Mouse (Mus musculus) brain, embryonic 14.5 days (tissue): ENCODE data around the gene Clptm1.

Experiments
- CTCF ChIP-seq: fragments of 200-500 bp; IDR thresholded peaks from 2 replicates; pipeline ENCODE4 v1.5.1; 2012; ENCODE audit warnings: inconsistent platforms, mild to moderate bottlenecking, moderate library complexity, borderline replicate concordance; ENCODE audit not compliant: insufficient read depth, insufficient read length; ENCODE audit errors: extremely low read depth
- POLR2A ChIP-seq: fragments of 200-500 bp; IDR thresholded peaks from 2 replicates; pipeline ENCODE4 v1.6.1; 2012; ENCODE audit warnings: mild to moderate bottlenecking, inconsistent platforms, borderline replicate concordance; ENCODE audit not compliant: poor library complexity, insufficient read depth, insufficient read length, severe bottlenecking; ENCODE audit errors: extremely low read depth

DNA sequence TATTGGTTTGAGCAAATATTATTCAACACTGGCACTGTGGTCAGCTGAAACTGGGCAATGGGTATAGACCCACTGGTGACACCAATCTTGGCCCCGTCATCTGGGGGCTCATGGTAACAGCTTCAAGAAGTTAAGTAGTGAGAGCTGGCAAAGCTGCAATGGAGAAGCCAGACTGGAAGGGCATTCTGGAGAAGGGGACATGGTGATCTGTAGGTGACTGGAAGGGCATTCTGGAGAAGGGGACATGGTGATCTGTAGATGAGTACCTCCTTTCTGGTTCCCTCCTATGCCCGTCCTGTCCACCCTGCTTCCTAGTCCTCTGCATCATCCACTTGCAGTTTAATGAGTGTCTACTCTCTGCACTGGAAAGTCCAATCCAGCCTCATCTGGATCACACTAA is 23.8 kb upstream of the Clptm1 start:
- TF ChIP-seq POLR2A (no peak), CTCF (no peak)
